Mouse (Mus musculus) layer of hippocampus, postnatal 14 days (tissue): ENCODE data around the gene Zfand5. TPM values are rescaled to one million over a fixed set of nuclear protein-coding genes. Genes with fewer than 3 reads are reported as not detected.
A peak's percentile ranks its signal among the peaks of the same experiment; 100 is the strongest.
"Not testable (repeated sequence)": the region's sequence is repeated elsewhere in the genome, so short reads cannot be mapped to it uniquely, and the experiment has no call there.

ENCODE experiments used
- DNase-seq, 2 experiments: peaks; one replicate each; pipeline ENCODE4 v3.0.0; 2021 to 2022; ENCODE audit warnings: low spot score in 2 of 2, mixed read lengths in 1 of 2
- long read RNA-seq, 2 experiments: library from polyadenylated mRNA; stranded (forward); transcript quantifications; one replicate each; pipeline ENCODE4 v2.0.0; 2021
- total RNA-seq, 2 experiments: library from RNA; stranded (reverse); gene quantifications; 2 replicates each; pipeline ENCODE4 v1.2.3; 2021

Gene Zfand5
- 100 to 1,000 TPM; 155 to 165 TPM for total RNA-seq
- long read RNA-seq, experiment 1, full-length matches to known transcripts: 158 of 169 reads
- long read RNA-seq, experiment 1, partial matches to known transcripts: 2 of 169 reads
- long read RNA-seq, experiment 1, other reads (novel, unspliced or antisense): 9 of 169 reads
- long read RNA-seq, experiment 2, full-length matches to known transcripts: 213 of 230 reads
- long read RNA-seq, experiment 2, partial matches to known transcripts: 3 of 230 reads
- long read RNA-seq, experiment 2, other reads (novel, unspliced or antisense): 14 of 230 reads

GRCm38 (mm10) chr19:21271741-21272654 is at the start of gene Zfand5:
Gene Zfand5 (plus strand): TSS chr19:21272278.
- DNase-seq: peak; percentile 96 to 98

- peak; percentile 4 to 14 for DNase-seq
Measured at GRCm38 (mm10) chr19:21227131-21227530, 44.9 kb upstream of the Zfand5 start.

GRCm38 (mm10) chr19:21227754-21228153 is 44.3 kb upstream of the Zfand5 start:
- no peak for DNase-seq

- DNase-seq: not testable (repeated sequence)
Measured at GRCm38 (mm10) chr19:21248730-21249129, 23.3 kb upstream of the Zfand5 start.

GRCm38 (mm10) chr19:21253846-21254245 is 18.2 kb upstream of the Zfand5 start:
- DNase-seq: no peak

- DNase-seq: no peak
Measured at GRCm38 (mm10) chr19:21255920-21256319, 16.2 kb upstream of the Zfand5 start.

GRCm38 (mm10) chr19:21259453-21259852 is 12.6 kb upstream of the Zfand5 start:
- no peak for DNase-seq

GRCm38 (mm10) chr19:21260280-21260679 is 11.8 kb upstream of the Zfand5 start:
- no peak for DNase-seq

GRCm38 (mm10) chr19:21271186-21271585 is 892 bp upstream of the Zfand5 start:
- DNase-seq: peak in 1 of 2 experiments; percentile 39

- peak; percentile 65 to 70 for DNase-seq
Measured at GRCm38 (mm10) chr19:21272655-21273284, 692 bp downstream of the Zfand5 start.

GRCm38 (mm10) chr19:21273440-21273839 is 1.4 kb downstream of the Zfand5 start:
- no peak for DNase-seq

GRCm38 (mm10) chr19:21274181-21274591 is 2.1 kb downstream of the Zfand5 start:
- DNase-seq: peak; percentile 35 to 80

GRCm38 (mm10) chr19:21274714-21275113 is 2.6 kb downstream of the Zfand5 start:
- DNase-seq: no peak

- no peak for DNase-seq
Measured at GRCm38 (mm10) chr19:21276317-21276716, 4.2 kb downstream of the Zfand5 start.

GRCm38 (mm10) chr19:21286421-21287097 is 14.5 kb downstream of the Zfand5 start:
- DNase-seq: no peak

- no peak for DNase-seq
Measured at GRCm38 (mm10) chr19:21297411-21297810, 25.3 kb downstream of the Zfand5 start.

- peak in 1 of 2 experiments; percentile 25 for DNase-seq
Measured at GRCm38 (mm10) chr19:21301787-21302186, 29.7 kb downstream of the Zfand5 start.

- no peak for DNase-seq
Measured at GRCm38 (mm10) chr19:21307755-21308154, 35.7 kb downstream of the Zfand5 start.

- not testable (repeated sequence) for DNase-seq
Measured at GRCm38 (mm10) chr19:21310364-21310763, 38.3 kb downstream of the Zfand5 start.

GRCm38 (mm10) chr19:21315701-21316100 is 43.6 kb downstream of the Zfand5 start:
- DNase-seq: no peak

- DNase-seq: no peak
Measured at GRCm38 (mm10) chr19:21319618-21320017, 47.5 kb downstream of the Zfand5 start.
